Mouse (Mus musculus) heart, postnatal 0 days (tissue): ENCODE data around the gene Vwa8. TPM values are rescaled to one million over a fixed set of nuclear protein-coding genes. Genes with fewer than 3 reads are reported as not detected.

Source experiments
- ATAC-seq: fragments of 200-750 bp; cut with Nextera tagmentation; 2 replicates; pipeline ENCODE4 v1.8.0; 2017; ENCODE audit warnings: low read depth, moderate number of reproducible peaks, moderate library complexity; ENCODE audit not compliant: insufficient read depth
- DNase-seq: peaks from one replicate; pipeline ENCODE4 v3.0.0-alpha.2; 2016; ENCODE audit warnings: low spot score
- H3K27ac ChIP-seq: fragments of 300-500 bp; sonication (generic); 2 replicates; pipeline ENCODE4 v1.5.1; 2014; ENCODE audit warnings: low read depth, mild to moderate bottlenecking
- H3K27me3 ChIP-seq: fragments of 300-500 bp; sonication (generic); 2 replicates; pipeline ENCODE4 v1.6.1; 2014; ENCODE audit warnings: low read length, mixed read lengths; ENCODE audit not compliant: control insufficient read depth, insufficient read depth
- H3K36me3 ChIP-seq: fragments of 300-500 bp; sonication (generic); replicated peaks from 2 replicates; pipeline ENCODE4 v1.6.1; 2014; ENCODE audit warnings: low read length, mixed read lengths; ENCODE audit not compliant: control insufficient read depth, insufficient read depth
- H3K4me1 ChIP-seq: fragments of 300-500 bp; sonication (generic); 2 replicates; pipeline ENCODE4 v1.6.1; 2014; ENCODE audit warnings: antibody characterized with exemption; ENCODE audit not compliant: control insufficient read depth, insufficient read depth
- H3K4me2 ChIP-seq: fragments of 300-500 bp; sonication (generic); 2 replicates; pipeline ENCODE4 v1.6.1; 2014; ENCODE audit warnings: low read depth, mild to moderate bottlenecking, low read length, moderate library complexity
- H3K4me3 ChIP-seq: fragments of 300-500 bp; sonication (generic); 2 replicates; pipeline ENCODE4 v1.5.1; 2014; ENCODE audit warnings: low read depth, low read length
- H3K9ac ChIP-seq: fragments of 300-500 bp; sonication (generic); replicated peaks from 2 replicates; pipeline ENCODE4 v1.6.1; 2014; ENCODE audit warnings: low read depth, low read length, mixed read lengths
- H3K9me3 ChIP-seq: fragments of 300-500 bp; sonication (generic); replicated peaks from 2 replicates; pipeline ENCODE4 v1.6.1; 2016; ENCODE audit warnings: low read length; ENCODE audit not compliant: control insufficient read depth
- CTCF ChIP-seq: IDR thresholded peaks from 2 replicates; pipeline ENCODE4 v1.5.1; 2016; ENCODE audit warnings: antibody characterized with exemption, control low read depth, low read depth
- EP300 ChIP-seq: IDR thresholded peaks from 2 replicates; pipeline ENCODE4 v1.6.1; 2016; ENCODE audit warnings: antibody characterized with exemption, low read depth
- WGBS: fragments of 180-500 bp; shearing (Covaris S2); extraction: QIAGEN DNeasy Blood & Tissue Kit; methylation state at CpG from one replicate; pipeline ENCODE4 v1.1.7; 2014; 5-methylcytosine and 5-hydroxymethylcytosine counted together
- polyA plus RNA-seq: library from polyadenylated mRNA; unstranded; fragments of >200 nt; fragmentation: Nextera tagmentation; extraction: Ambion mirVana; gene quantifications from 2 replicates; pipeline ENCODE4 v1.2.1, GENCODE M21; 2015
- total RNA-seq: library from RNA; depleted of rRNA; stranded (reverse); fragments of >200 nt; gene quantifications from 2 replicates; pipeline ENCODE4 v1.2.3, GENCODE M21; 2014; ENCODE audit warnings: low replicate concordance

Vwa8 gene
- total and polyA plus RNA-seq, 2 experiments from 2014 or later = 36.2 to 78.8 TPM

DNA sequence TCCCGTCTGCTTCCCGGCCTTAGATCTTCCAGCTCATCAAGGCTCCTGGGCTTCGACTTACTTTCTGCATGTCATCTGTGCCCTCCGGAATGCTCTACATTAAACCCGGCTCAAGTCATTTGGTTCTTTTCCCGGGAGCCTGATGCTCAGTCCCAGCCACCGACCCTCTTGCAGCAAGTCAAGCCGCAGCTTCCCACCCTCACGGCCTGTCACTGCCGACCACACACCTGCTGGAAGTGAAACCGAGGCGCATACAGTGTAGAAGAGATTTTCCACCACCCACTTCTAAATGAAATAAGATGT is 309.3 kb downstream of the Vwa8 start:
- peaks cover 22% of the 10 kb centered on the region; the same call in 1 of the 2 replicates for H3K36me3 ChIP-seq
- DNase-seq (no peak), ATAC-seq (no peak)
- TF ChIP-seq EP300 = no peak
- TF ChIP-seq CTCF = no peak
- no peak overlapping the region for H3K4me2 ChIP-seq
- no peaks in the 10 kb centered on the region for H3K9me3 ChIP-seq
- H3K4me1 ChIP-seq = peaks cover 13% of the 10 kb centered on the region
- H3K9ac ChIP-seq = no peak overlapping the region
- H3K27me3 ChIP-seq = no peaks in the 10 kb centered on the region
- WGBS = 68% methylated on average over 12 of the region's 12 CpGs
- H3K4me3 ChIP-seq = no peak overlapping the region
- peak overlapping the region; percentile 65 for H3K27ac ChIP-seq

DNA sequence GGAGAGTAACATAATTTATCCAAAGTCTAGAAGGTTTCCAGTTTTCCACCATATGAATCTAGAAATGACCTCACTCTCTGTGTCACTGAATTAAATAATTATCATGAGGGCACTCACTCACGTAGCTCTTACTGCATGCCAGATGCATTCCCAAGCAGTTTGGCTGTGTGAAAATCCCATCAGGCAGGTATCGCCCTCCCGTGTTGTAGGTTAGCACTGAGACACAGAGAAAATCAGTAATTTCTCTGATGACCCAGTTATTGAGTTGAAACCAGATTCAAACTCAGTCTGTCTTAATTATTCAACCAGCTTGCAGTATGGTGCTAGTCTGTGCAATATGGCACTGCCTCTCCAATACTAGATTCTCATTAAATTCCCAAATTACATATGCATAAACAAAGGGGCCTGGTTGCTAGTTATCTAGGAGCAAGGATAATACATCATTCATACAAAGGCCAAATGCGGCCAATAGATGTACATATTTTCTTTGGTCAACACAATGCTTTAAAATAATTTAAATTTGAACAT is 309.9 kb downstream of the Vwa8 start:
- DNase-seq = no peak
- Histone ChIP-seq H3K9me3 (no peaks in the 10 kb centered on the region), H3K4me1 (peaks cover 13% of the 10 kb centered on the region), H3K27me3 (no peaks in the 10 kb centered on the region), H3K36me3 (peaks cover 22% of the 10 kb centered on the region; the same call in 1 of the 2 replicates), H3K9ac (no peak overlapping the region), H3K4me2 (no peak overlapping the region), H3K4me3 (no peak overlapping the region), H3K27ac (peak overlapping the region; percentile 65)
- TF ChIP-seq EP300 = no peak
- no peak for TF ChIP-seq CTCF
- no peak for ATAC-seq
- 87% methylated on average over 4 of the region's 4 CpGs for whole genome bisulfite sequencing

DNA sequence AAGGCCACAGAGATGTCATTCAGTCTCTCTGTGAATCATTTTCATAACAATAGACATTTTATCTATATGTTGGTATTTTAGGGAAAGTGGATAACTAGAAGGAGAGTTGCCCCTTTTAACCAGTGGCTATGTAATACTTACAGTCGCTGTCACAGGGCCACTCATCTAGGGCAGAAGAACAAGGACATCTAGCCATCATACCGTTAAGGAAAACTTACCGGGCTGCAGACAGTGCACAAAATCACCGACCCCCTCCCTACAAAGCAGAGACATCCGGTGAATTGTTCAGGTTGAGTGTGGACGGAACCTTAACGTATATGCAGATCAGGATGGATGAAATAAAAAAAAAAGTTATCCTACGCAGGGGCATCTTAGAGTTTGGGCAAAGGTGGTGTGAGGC is 310.6 kb downstream of the Vwa8 start:
- Histone ChIP-seq H3K4me3 (no peak overlapping the region), H3K9me3 (no peaks in the 10 kb centered on the region), H3K27me3 (no peaks in the 10 kb centered on the region), H3K27ac (no peak overlapping the region), H3K9ac (no peak overlapping the region), H3K4me1 (peaks cover 12% of the 10 kb centered on the region), H3K4me2 (no peak overlapping the region), H3K36me3 (peaks cover 22% of the 10 kb centered on the region; the same call in 1 of the 2 replicates)
- no peak for TF ChIP-seq EP300
- TF ChIP-seq CTCF = no peak
- no peak for ATAC-seq
- WGBS = 87% methylated on average over 8 of the region's 8 CpGs
- DNase-seq = no peak

DNA sequence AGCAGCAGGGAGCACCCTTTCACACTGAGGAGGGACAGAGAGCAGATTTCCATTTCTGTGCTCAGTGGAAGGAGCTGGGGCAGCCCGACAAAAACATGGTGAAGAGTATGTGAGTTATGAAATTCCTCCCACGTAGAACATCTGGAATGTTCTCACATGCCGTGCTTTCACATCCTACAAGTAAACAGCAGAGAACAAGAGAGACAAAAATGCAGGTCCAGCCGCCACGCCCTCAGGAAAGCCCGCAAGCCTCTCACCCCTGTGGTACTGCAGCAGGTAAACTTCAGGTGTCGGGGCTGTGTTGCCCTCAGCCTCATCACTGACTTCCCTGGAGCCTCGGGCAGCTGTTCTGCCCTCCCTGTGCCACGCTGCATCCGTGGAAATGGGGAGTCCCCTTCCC is 311.6 kb downstream of the Vwa8 start:
- Histone ChIP-seq H3K4me3 (no peak overlapping the region), H3K27ac (no peak overlapping the region), H3K4me2 (no peak overlapping the region), H3K4me1 (peaks cover 6% of the 10 kb centered on the region; the same call in 1 of the 2 replicates), H3K9me3 (no peaks in the 10 kb centered on the region), H3K36me3 (peaks cover 22% of the 10 kb centered on the region; the same call in 1 of the 2 replicates), H3K9ac (no peak overlapping the region), H3K27me3 (no peaks in the 10 kb centered on the region)
- ATAC-seq = no peak
- DNase-seq = no peak
- WGBS = 70% methylated on average over 9 of the region's 10 CpGs
- TF ChIP-seq EP300 (no peak), CTCF (no peak)

DNA sequence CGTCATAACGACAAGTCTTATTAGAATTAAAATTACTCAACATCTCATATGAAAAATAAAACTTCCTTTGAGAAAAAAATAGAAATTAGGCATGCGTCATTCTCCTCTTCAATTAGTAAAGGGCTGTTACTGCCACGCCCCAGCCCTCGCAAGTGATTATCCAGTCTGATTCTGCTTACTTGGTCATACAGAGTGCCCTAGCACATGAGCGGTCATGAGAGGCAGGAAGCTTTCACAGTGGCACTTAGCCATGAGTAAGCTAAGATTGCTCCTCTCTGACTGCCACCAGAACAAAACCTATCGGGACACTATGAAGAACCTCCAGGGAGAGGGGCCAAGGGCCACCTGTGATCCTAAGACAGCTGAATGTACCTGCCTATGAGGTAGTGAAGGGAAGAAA is 312.1 kb downstream of the Vwa8 start:
- H3K36me3 ChIP-seq = peaks cover 22% of the 10 kb centered on the region; the same call in 1 of the 2 replicates
- 88% methylated on average over 7 of the region's 7 CpGs for WGBS
- H3K4me2 ChIP-seq = no peak overlapping the region
- no peaks in the 10 kb centered on the region for H3K27me3 ChIP-seq
- H3K27ac ChIP-seq = no peak overlapping the region
- no peak overlapping the region for H3K4me3 ChIP-seq
- H3K4me1 ChIP-seq = peaks cover 6% of the 10 kb centered on the region; the same call in 1 of the 2 replicates
- DNase-seq (no peak), ATAC-seq (no peak)
- TF ChIP-seq EP300 (no peak), CTCF (no peak)
- H3K9ac ChIP-seq = no peak overlapping the region
- H3K9me3 ChIP-seq = no peaks in the 10 kb centered on the region

DNA sequence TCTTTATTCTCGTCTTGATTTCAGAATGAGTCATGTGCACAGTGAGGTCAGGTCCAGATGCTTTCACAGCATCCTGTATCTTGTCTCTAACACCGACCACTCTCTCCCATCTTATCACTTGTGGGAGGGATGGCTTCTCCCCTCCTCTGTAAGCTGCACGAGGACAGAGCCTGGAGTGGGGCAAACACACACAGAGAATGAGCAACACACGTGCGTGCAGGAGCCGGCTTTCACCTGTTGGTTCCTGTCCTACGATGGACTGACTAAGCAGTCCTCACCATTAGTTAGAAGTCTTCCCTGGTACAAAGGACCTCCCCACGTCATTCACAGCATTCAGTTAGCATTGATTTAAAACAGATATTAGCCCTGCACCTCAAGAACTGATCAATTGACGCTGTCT is 312.9 kb downstream of the Vwa8 start:
- Histone ChIP-seq H3K4me3 (no peak overlapping the region), H3K27me3 (no peaks in the 10 kb centered on the region), H3K4me1 (peaks cover 6% of the 10 kb centered on the region; the same call in 1 of the 2 replicates), H3K4me2 (no peak overlapping the region), H3K27ac (no peak overlapping the region), H3K9ac (no peak overlapping the region), H3K36me3 (peaks cover 22% of the 10 kb centered on the region; the same call in 1 of the 2 replicates), H3K9me3 (no peaks in the 10 kb centered on the region)
- DNase-seq (no peak), ATAC-seq (no peak)
- TF ChIP-seq CTCF (no peak), EP300 (no peak)
- 64% methylated on average over 9 of the region's 9 CpGs for WGBS
